Mouse (Mus musculus): ENCODE measurements around the gene Ltc4s. TPM values are rescaled to one million over a fixed set of nuclear protein-coding genes. Genes with fewer than 3 reads are reported as not detected.
A peak's percentile ranks its signal among the peaks of the same experiment; 100 is the strongest.

Gene Ltc4s
- total RNA-seq, 2 experiments from 2014 or later: 11.3 to 11.4 TPM

Small RNAs within 50 kb of the gene (microRNA-seq; reads per million reads assigned to microRNA genes)
- 2.9 reads per million, percentile 2 among the genes with 10 or more reads in this experiment for gene Mir6919

Other genes with a start within 250 kb of the Ltc4s start
- gene Rnf130, start 213.3 kb downstream of the Ltc4s start, total RNA-seq (2021): 100 to 1,000 TPM in 1 of 2 experiments, 10 to 100 TPM in 1; 98.2 to 106 TPM
- 10 to 100 TPM; 71.9 to 77.0 TPM for gene Tbc1d9b, start 107.2 kb downstream of the Ltc4s start, total RNA-seq (2021)
- 10 to 100 TPM; 18.5 to 20.6 TPM for gene Mrnip, start 64.2 kb downstream of the Ltc4s start, total RNA-seq (2021)
- gene Sqstm1, start 27.8 kb downstream of the Ltc4s start, total RNA-seq (2021): 100 to 1,000 TPM; 356 to 381 TPM
- 100 to 1,000 TPM; 144 to 146 TPM for gene Mgat4b, start 27.7 kb downstream of the Ltc4s start, total RNA-seq (2021)
- 1 to 10 TPM; 8.4 to 8.5 TPM for gene Maml1, start 53.7 kb upstream of the Ltc4s start, total RNA-seq (2021)
- 100 to 1,000 TPM; 375 to 412 TPM for gene Canx, start 87.1 kb upstream of the Ltc4s start, total RNA-seq (2021)
- gene Cby3, start 115.8 kb upstream of the Ltc4s start, total RNA-seq (2021): not detected
- gene Hnrnph1, start 138.4 kb upstream of the Ltc4s start, total RNA-seq (2021): 100 to 1,000 TPM; 242 to 260 TPM
- gene Rufy1, start 192.5 kb upstream of the Ltc4s start, total RNA-seq (2021): 10 to 100 TPM; 20.6 to 22.5 TPM